Mouse (Mus musculus) embryonic fibroblast, embryonic 13.5 days (primary cell): ENCODE measurements at regions not wholly inside any gene's neighbourhood (a gene's known extent, or its start where the extent isn't known, plus 50 kb on each side); places are given as distances from the start of the nearest gene placed in this dataset.

Experiments
- CTCF ChIP-seq: IDR thresholded peaks from 2 replicates; pipeline ENCODE4 v1.5.1; 2011; ENCODE audit warnings: mild to moderate bottlenecking, control low read depth, low read length, moderate library complexity, borderline replicate concordance; ENCODE audit not compliant: insufficient read depth
- POLR2A ChIP-seq: IDR thresholded peaks from 2 replicates; pipeline ENCODE4 v1.6.1; 2011; ENCODE audit warnings: low read depth, mild to moderate bottlenecking, control low read depth, low read length, moderate library complexity

- no peak for TF ChIP-seq CTCF
- no peak for TF ChIP-seq POLR2A
These were observed 278.0 kb upstream of the Col3a1 start for GRCm38 (mm10) chr1:45033343-45033742.
